Mouse (Mus musculus) right cerebral cortex, postnatal 14 days (tissue): ENCODE results near the gene Esm1.

Experiments
- DNase-seq: peaks from one replicate; pipeline ENCODE4 v3.0.0; 2022

Gene Esm1

DNA sequence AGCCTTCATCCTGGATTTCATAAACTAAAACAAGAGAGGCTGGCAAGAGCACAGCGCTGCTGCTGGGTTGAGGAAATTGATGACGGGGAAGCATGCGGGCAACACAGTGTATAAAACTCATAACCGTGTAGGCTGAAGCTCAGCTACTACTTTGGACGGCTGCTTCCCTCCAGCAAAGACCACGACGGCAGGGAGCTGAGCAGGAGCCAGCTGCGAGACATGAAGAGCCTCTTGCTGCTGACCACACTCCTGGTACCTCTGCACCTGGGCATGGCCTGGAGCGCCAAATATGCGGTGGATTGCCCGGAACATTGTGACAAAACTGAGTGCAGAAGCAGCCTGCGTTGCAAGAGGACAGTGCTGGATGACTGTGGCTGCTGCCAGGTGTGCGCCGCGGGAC is at the start of gene Esm1:
Esm1 (plus strand) TSS at position 36 of the 400 bp plus-strand sequence.
- DNase-seq, result no peak

DNA sequence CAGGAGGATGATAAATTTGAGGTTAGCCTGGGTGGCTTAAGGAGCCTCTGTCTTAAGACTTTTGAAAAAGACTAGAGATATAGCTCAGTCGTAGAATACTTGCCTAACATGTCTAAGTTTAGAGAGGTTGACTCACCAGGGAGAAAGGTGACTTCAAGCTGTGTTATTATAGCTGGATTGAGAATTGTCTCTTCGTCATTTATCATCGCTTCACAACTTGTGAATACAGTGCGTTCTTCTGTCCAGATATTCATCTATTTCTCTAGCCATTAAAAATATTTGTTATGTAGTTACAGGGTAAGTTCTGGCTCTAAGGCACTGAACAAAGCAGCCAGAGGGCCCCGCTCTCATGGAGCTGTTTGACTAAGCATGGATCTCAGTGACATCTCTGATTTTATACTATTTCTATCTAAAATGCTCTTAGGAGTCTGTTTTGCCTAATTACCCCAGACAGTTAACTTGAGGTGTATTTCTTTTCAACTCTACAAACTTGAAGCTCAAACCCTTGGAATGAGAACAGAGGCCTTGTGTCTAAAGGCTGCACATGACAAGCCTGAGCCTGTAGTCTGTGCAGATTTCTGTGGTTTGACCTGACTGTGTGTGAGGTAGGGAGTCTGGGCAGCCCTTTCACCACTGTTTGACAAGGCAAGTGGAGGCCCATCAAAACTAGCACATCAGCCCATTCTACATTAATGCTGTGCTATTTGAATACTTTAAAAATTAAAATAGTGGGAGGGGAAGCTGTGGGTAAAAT is 45.0 kb upstream of the Esm1 start:
- DNase-seq, result no peak

DNA sequence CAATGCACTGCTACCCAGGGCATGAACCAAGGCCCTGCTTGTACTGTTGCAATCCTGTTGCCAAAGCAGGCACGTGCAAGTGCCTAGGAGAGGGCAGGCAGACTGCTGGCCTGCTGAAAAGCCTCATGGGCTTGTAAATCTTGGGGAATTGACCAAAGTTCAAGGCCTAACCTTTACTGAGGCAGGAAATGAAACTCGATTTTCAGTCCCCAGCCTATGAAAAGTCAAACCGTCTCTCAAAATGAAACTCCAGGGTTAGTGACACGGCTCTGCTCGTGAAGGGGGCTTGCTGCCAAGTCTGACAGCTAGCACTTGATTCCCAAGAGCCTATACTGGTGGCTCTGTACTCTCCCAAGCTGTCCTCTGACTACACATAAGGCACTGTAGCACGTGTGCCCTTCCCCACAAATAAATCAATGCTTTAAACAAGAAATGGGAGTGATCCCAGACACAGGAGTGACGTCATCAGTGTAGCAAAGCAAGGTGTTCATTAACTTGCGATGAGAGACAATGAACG is 41.4 kb upstream of the Esm1 start:
- DNase-seq, result no peak

GRCm38 (mm10) chr13:113170256-113170655 is 39.2 kb upstream of the Esm1 start:
- DNase-seq, result no peak

DNA sequence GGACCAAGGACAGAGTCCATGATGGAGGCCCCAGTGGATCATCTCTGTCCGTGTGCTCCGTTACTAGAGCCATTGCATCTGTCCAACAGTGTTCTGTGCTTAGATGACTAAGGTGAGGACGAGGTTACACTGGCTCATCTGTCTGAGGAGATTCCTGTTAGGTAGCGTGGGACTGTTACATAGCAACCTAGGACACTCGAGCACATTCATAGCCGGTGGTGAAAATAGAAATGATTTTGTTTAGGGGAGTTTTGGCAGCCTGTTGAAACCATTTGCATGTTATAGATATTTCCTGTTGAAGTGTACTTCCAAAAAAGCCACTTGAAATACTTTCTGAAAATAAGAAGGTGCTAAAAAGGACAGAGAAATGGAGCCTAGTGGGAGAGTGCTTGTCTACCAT is 35.3 kb upstream of the Esm1 start:
- no peak for DNase-seq

DNA sequence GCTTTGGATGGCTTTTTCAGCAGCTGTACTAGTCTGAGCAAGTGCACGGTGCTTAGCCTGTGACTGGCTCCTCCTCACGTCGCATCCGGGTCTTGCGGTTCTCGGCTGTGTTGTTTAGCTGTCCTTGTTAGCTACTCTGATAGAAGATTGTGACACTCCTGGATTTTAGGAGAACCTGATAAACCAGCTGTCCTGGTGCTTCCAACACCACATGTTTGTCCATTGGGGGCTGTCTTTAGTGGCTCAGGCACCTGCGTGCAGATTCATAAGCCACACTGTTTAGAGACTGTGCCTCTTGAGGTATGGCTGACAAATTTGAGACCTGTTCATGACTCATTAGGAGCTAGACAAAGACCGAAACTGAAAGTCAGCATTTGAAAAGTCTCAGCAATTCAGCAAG is 26.1 kb upstream of the Esm1 start:
- DNase-seq, result no peak

- no peak for DNase-seq
Measured at GRCm38 (mm10) chr13:113183720-113184119, 25.7 kb upstream of the Esm1 start.

DNA sequence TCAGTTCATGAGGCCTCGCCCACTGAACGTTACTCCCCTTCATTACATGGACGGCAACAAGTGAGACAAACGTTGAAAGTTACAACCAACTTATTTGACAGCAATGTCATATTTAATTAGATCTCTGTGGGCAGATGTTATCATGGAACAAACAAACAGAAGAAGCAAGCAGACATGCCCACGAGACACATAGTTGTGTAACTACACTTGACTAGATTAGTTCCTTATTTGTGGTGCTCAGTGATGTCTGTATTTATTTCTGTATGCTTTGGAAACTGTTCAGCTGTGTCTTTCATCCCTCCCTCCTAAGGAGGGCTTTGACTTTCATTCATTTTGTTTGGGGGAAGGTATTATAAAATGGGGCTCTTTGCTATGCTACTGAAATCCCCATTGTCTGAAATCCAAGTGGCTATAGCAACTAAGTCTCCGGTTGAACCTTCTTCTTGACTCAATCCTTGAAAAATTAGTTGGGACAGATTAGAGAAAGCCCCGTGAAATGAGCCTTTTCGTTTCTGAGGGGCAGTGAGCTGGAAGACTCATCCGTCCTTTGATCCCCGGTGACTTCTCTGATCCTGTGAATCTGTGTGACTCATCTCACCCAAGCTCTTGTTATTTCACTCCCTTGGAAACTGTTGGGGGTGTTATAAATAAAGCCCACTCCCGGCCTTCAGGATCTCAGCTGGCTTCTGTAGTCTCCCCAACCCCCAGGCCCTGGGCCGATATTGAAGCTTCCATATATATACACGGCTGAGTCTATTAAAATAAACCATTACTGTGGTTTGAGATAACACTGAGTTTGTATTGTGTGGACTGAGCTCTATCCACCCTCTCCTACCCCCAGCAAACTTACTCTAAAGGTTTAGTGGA is 12.4 kb upstream of the Esm1 start:
- DNase-seq, result no peak

GRCm38 (mm10) chr13:113197872-113198502 is 11.5 kb upstream of the Esm1 start:
- no peak for DNase-seq

DNA sequence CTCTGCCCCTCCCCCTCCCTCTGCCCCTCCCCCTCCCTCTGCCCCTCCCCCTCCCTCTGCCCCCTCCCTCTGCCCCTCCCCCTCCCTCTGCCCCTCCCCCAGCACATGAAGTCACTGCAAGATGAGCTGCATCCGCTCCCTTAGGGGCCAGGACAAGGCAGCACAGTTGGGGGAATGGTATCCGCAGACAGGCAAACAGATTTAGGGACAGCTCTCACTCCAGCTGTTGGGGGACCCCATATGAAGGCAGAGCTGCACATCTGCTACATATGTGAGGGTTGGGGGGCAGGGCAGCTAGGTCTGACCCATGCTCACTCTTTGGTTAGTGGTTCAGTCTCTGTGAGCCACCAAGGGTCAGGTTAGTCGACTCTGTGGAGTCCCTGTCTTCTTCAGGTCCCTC is 10.1 kb upstream of the Esm1 start:
- DNase-seq, result no peak

- no peak for DNase-seq
Measured at GRCm38 (mm10) chr13:113200726-113201125, 8.7 kb upstream of the Esm1 start.

- DNase-seq, result no peak
Measured at GRCm38 (mm10) chr13:113201631-113202030, 7.8 kb upstream of the Esm1 start.

- DNase-seq, result no peak
Measured at GRCm38 (mm10) chr13:113202184-113202583, 7.3 kb upstream of the Esm1 start.

- no peak for DNase-seq
Measured at GRCm38 (mm10) chr13:113203146-113203545, 6.3 kb upstream of the Esm1 start.

GRCm38 (mm10) chr13:113205346-113205745 is 4.1 kb upstream of the Esm1 start:
- DNase-seq, result no peak

DNA sequence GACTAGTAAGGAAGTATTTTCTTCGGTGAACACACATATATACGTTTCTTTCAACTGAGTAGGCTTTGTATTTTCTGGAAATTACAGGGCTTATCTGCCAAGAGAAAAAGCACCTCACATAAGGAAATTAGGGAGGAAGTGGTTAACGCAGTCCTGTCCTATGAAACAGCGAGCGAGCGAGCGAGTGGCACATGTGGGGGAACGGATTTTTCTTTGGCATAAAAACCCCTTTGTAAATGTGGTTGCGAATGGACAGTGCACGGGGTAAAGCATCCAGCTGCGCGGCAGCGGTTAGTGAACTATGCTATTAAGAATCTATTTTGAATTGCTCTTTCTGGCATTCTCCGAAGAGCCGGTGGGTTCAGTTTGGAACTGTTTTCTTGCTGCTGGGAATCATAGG is 1.9 kb downstream of the Esm1 start:
- DNase-seq, result no peak

DNA sequence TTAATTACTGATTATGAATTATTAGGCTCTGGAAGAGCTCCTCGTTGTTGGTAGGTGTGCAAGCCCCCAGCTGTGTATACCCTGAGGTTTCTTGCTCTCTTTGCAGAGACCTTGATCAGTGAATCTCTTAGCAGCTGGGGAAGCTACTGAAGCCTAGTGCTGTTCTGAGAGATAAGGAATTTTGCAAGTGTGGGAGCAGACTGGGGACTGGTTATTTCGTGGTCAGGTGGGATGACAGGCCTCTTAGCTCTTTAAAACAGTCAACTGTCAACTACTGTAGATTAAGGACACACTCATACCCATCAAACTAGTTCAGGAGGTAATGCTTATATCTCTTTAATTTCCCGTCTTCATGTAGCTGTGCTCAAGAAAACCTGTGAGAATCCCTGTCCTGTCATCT is 2.9 kb downstream of the Esm1 start:
- no peak for DNase-seq

DNA sequence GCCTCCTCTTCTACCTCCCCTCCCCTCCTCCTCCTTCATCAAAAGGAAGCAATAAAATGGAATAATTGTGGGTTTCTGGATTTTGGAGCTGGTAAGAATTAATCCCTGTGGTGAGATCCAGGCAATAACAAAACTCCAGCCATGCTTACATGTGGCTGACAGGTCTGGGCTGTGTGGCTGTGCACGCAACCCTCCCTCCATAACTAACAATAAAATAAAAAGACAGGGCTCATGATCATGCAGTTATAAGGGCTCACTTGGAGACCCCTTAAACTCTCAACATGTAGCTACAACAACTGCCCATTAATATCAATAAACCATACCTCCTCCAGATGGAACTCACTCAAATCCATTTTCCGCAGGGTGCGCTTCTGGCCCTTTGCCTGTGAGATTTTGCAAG is 4.4 kb downstream of the Esm1 start:
- DNase-seq, result no peak

- DNase-seq, result no peak
Measured at GRCm38 (mm10) chr13:113221851-113222250, 12.4 kb downstream of the Esm1 start.

DNA sequence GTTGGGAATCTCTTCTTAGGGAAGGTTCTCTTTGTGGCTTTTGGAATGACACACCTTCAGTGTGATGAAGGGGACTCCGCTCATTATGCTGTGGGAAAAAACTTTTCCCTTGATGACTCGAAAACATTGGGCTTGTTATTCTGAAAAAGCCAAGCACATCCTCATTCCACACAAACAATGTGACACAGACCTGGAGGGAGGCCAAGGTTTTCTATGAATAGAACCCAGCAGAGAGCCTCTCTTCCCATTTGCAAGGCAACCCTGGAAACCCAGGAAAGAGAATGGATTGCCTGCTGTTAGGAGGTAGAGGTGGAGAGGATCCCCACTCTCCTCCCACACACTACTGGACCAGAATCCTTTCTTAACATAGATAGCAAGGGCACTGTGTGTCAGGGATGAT is 14.6 kb downstream of the Esm1 start:
- DNase-seq, result peak; percentile 54

DNA sequence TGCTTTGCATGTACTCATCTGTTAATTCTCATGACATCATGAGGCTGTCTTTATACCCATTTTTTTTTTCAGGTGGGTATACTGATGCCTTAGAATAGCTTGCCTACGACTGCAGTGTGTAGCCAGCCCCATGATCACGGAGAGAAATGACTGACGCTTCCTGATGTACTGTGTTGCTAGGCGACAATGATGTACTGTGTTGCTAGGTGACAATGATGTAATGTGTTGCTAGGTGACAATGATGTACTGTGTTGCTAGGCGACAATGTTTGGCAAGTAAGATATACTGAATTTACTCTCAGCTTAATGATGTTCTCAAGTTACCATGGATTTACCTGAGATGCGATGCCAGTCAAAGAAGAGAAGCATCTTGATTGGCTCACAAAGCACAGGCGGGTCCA is 16.4 kb downstream of the Esm1 start, which contains the start of gene Gzmk:
Gzmk (minus strand) TSS at position 98 of the 400 bp plus-strand sequence.
- DNase-seq, result no peak

- DNase-seq, result no peak
Measured at GRCm38 (mm10) chr13:113227076-113227475, 17.6 kb downstream of the Esm1 start.

DNA sequence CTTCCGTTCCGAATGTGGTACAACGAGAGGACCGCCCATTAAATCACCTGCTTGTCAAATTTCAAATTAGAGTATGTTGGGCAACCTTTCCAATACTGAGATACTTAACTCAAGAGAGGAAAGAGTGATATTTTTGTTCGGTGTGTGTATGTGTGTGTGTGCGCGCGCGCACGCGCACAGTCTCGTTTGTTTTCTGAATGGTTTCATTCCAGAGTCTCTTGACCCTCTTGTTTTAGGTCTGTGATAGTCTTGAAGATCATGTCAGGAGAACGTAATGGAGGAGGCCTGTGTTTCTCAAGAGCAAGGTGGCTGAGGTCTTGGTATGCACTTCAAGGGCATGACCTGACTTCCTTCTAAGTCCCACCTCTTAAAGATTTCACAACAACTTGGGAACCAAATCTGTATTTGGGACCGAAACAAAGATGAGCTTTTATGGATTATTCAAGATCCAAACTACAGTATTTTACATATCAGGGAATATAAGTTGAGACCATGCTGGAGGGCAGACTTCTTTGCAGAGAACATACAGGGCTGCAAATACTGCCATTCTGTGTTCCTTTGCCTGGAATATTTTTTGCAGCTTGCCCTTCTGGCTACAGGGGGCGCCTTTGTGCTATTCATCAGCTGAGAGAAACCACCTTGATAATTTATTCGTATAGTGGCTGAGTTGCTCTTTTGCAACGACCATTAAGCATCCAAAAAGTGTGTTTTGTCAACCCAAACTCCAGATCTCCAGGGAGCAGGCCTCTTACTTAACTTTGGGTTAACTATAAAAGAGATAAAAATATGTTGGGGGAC is 18.4 kb downstream of the Esm1 start:
- DNase-seq, result no peak
